Mouse (Mus musculus): ENCODE data around the gene Mki67.

Mki67 gene

DNA sequence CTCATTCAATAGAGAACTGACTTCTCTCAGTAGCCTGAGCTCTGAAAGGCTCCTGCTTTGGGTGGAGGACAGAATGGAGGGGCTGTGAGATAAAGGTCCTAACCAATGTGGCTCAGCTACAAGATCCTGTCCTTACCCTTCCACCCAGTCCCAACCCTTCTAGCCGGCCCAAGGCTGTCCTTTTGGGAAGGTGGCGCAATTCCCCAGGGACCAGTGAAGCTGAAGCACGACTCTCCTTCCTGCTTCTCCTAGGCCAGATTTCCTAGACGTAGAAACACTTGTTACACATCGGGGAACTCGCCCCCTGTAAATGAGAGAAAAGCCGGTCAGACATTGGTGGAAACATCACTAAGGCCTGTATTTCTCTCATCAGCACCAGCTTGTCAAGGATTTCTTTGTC is 52.0 kb downstream of the Mki67 start:
- DNase-seq: no peak

GRCm38 (mm10) chr7:135660314-135660713 is 55.8 kb downstream of the Mki67 start:
- DNase-seq: no peak

- no peak for DNase-seq
Measured at GRCm38 (mm10) chr7:135659314-135659935, 56.7 kb downstream of the Mki67 start.

- DNase-seq: no peak
Measured at GRCm38 (mm10) chr7:135658150-135658549, 58.0 kb downstream of the Mki67 start.

DNA sequence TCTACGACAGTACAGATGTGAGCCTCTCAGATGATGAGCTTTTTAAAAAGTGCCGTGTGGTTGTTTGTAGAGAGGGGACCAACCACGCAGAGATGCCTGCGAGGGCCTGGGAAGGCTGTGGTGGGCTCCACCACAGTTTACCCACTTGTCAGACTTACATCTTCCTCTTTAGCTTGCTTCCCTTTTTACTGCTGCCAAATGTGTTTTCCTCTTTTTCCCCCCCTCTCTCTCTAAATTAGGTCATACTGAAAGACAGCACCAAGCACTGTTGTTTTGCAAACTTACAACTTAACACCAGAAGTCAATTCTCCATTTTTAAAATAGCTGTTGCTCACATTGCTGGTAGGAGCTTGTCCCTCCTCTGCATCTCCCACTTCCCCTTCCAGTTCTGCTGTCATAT is 61.0 kb downstream of the Mki67 start:
- DNase-seq: no peak

- no peak for DNase-seq
Measured at GRCm38 (mm10) chr7:135654288-135654687, 61.9 kb downstream of the Mki67 start.

GRCm38 (mm10) chr7:135653601-135654000 is 62.6 kb downstream of the Mki67 start:
- no peak for DNase-seq

- peak; percentile 16 to 27 for DNase-seq
Measured at GRCm38 (mm10) chr7:135652781-135653180, 63.4 kb downstream of the Mki67 start.

- peak; percentile 58 to 62 for DNase-seq
Measured at GRCm38 (mm10) chr7:135651831-135652511, 64.2 kb downstream of the Mki67 start.

DNA sequence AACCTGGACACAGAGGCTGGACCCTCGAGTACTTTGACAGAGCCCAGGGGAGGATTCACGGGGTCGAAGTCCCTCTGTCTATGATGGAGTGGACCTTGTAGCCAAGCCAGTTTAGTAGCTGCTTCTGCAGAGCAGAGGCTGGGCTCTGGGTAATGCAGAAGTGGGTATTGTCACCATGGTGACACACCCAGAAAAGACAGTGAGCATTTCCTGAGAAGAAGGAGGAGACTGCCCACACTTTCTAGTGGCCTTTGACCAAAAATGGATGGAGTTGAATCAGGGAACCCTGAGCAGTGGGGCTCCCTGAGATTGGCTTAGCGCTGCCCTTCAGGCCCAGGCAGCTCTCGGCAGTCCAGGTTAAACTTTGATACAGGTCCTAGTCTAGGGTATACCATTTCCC is 66.1 kb downstream of the Mki67 start:
- peak; percentile 20 for DNase-seq

DNA sequence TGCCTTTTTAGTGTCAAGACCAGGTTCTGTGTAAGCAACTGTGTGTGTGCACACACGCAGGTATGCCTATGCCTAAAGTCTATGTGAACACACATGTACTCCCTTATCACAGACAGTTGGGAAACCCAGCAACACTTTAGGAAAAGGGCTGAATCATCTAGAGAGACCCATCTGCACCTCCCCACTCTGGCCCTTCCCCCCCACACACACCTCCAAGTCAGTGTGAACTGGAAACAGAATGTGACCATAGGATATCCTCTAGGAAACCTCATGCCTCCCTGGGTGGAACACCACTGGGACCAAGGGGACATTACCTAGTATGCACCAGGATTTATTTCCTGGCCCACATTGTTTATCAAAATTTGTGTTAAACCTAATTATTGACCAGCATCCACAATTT is 66.9 kb downstream of the Mki67 start:
- DNase-seq: no peak

GRCm38 (mm10) chr7:135648821-135649220 is 67.3 kb downstream of the Mki67 start:
- DNase-seq: no peak

- no peak for DNase-seq
Measured at GRCm38 (mm10) chr7:135646976-135647375, 69.2 kb downstream of the Mki67 start.

DNA sequence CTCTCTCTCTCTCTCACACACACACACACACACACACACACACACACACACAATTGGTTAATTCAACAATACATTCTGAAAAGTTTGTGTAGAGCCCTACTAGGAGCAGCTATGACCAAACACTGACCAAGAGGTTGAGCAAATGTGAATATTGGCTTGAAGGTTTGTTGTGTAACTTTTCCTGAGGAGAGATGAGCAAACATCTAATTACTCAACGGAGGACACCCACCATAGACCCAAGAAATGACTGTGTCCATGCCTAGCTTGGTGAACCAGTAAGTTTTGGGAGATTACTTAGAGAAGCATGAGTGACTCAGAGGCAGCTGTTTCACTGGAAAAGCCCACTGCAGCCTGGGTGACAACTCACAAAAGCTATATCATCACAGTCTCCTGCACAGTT is 71.7 kb downstream of the Mki67 start:
- DNase-seq: no peak

DNA sequence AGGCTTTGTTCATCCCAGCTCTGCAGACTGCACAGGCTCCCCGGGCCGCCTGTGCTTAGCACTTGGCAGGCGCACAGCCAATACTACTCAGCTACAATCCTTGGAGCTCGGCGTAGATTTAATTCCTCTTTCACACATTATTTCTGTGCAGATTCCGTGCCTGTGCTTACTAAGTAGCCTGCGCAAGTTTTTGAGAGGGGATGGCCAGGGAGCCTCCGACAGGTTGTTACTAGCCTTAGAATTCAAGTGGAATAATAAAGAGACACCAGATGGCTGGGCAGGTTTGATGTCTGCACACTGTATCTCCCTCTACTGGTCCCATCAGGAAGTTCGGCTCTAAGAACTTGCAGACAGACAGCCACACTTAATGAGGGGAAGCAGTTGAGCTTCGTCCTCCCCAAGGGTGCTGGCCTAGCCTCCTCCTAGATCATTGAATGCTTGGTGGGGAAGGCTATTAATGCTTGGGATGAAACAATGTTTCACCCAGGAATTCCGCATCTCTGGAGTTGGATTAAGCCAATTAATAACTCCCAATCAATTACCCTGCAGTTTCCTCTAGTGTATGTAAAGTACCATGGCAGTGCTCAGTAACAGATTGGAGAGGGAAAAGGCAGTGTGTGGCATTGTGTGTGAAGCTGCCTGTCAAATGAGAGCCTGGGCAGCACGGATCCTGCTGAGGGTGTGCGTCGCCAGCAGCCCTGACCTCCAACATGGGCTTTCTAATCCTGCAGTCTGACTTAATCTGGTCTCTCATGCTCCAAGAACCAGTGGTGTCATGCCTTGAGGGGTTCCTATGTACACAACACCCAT is 74.3 kb downstream of the Mki67 start:
- DNase-seq: peak; percentile 25 to 31
